Mouse (Mus musculus) inflammation-experienced regulatory T-cells, adult 6 months (primary cell): ENCODE data around the gene Ddc. TPM values are rescaled to one million over a fixed set of nuclear protein-coding genes. Genes with fewer than 3 reads are reported as not detected.

Experiments used
- ATAC-seq: one replicate; pipeline ENCODE4 v1.8.0; 2017
- polyA plus RNA-seq, 3 experiments: library from polyadenylated mRNA; unstranded; fragments of 100-300 nt; shearing (Covaris generic); gene quantifications; one replicate each; pipeline ENCODE4 v1.2.1; 2017

The Ddc gene
- polyA plus RNA-seq, 3 experiments from 2014 or later: 0.62 to 4.9 (median 1.3) TPM

- no peak for ATAC-seq
These were observed 21.6 kb downstream of the Ddc start for GRCm38 (mm10) chr11:11876366-11876765.

GRCm38 (mm10) chr11:11875230-11875629, 22.7 kb downstream of the Ddc start:
- ATAC-seq: no peak

GRCm38 (mm10) chr11:11873023-11873908, 24.7 kb downstream of the Ddc start:
- no peak for ATAC-seq

- ATAC-seq: no peak
These were observed 25.7 kb downstream of the Ddc start for GRCm38 (mm10) chr11:11872140-11872795.

GRCm38 (mm10) chr11:11871197-11871813, 26.6 kb downstream of the Ddc start:
- ATAC-seq: no peak

- peak; percentile 82 for ATAC-seq
These were observed 29.9 kb downstream of the Ddc start for GRCm38 (mm10) chr11:11867971-11868481.

GRCm38 (mm10) chr11:11866696-11867095, 31.2 kb downstream of the Ddc start:
- no peak for ATAC-seq

GRCm38 (mm10) chr11:11865128-11865527, 32.8 kb downstream of the Ddc start:
- no peak for ATAC-seq

GRCm38 (mm10) chr11:11864446-11865101, 33.4 kb downstream of the Ddc start:
- no peak for ATAC-seq

- ATAC-seq: no peak
These were observed 35.4 kb downstream of the Ddc start for GRCm38 (mm10) chr11:11862502-11862901.

GRCm38 (mm10) chr11:11856959-11857358, 41.0 kb downstream of the Ddc start:
- ATAC-seq: no peak

GRCm38 (mm10) chr11:11855685-11856131, 42.2 kb downstream of the Ddc start:
- no peak for ATAC-seq

- ATAC-seq: no peak
These were observed 42.8 kb downstream of the Ddc start for GRCm38 (mm10) chr11:11855061-11855672.

GRCm38 (mm10) chr11:11853731-11854461, 44.0 kb downstream of the Ddc start:
- ATAC-seq: no peak

GRCm38 (mm10) chr11:11851957-11852505, 45.9 kb downstream of the Ddc start:
- ATAC-seq: no peak

- no peak for ATAC-seq
These were observed 47.3 kb downstream of the Ddc start for GRCm38 (mm10) chr11:11850476-11851267.

GRCm38 (mm10) chr11:11849513-11850311, 48.2 kb downstream of the Ddc start:
- no peak for ATAC-seq

- no peak for ATAC-seq
These were observed 49.5 kb downstream of the Ddc start for GRCm38 (mm10) chr11:11848467-11848866.

GRCm38 (mm10) chr11:11845044-11845443, 52.9 kb downstream of the Ddc start:
- ATAC-seq: no peak
